Mouse (Mus musculus) small intestine, adult 2 months (tissue): ENCODE results near the gene Pdgfd.

Source experiments
- CTCF ChIP-seq: fragments of 200-500 bp; IDR thresholded peaks from 2 replicates; pipeline ENCODE4 v1.5.1; 2012; ENCODE audit warnings: low read depth, mild to moderate bottlenecking, control low read depth, inconsistent platforms, low read length, moderate library complexity, mixed read lengths; ENCODE audit not compliant: insufficient replicate concordance, insufficient read length; ENCODE audit errors: extremely low read depth
- POLR2A ChIP-seq: fragments of 200-500 bp; IDR thresholded peaks from 2 replicates; pipeline ENCODE4 v1.6.1; 2012; ENCODE audit warnings: low read depth, mild to moderate bottlenecking, control low read depth, inconsistent platforms, low read length, moderate library complexity

DNA sequence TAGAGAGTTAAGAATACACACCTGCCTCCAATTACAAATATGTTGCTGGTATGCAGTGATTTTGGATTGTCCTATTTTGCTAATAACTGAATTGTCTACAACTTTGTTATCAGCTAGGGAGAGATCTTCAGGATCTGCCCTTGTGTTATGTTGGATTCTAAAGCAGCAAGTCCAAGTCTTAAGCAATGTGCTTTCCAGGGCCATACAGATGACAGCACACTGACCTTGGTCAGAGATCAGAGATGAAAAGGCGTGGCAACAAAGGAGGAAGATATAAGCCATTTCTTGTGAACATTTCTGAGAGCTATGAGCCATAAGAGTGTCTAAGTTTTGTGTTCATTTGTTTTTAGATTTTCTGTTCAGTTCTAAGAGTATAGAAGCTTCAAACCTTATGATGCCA is 4.9 kb downstream of the Pdgfd start:
- TF ChIP-seq CTCF (no peak), POLR2A (no peak)
